Mouse (Mus musculus) small intestine, adult 2 months (tissue): ENCODE measurements around the gene Thbs4. TPM values are rescaled to one million over a fixed set of nuclear protein-coding genes. Genes with fewer than 3 reads are reported as not detected.

Experiments used
- H3K27ac ChIP-seq: fragments of 200-500 bp; 2 replicates; pipeline ENCODE4 v1.5.1; 2012; ENCODE audit warnings: low read depth, low read length, control low read depth, inconsistent platforms; ENCODE audit not compliant: insufficient read depth
- H3K27me3 ChIP-seq: fragments of 200-500 bp; 2 replicates; pipeline ENCODE4 v1.6.1; 2012; ENCODE audit warnings: mild to moderate bottlenecking, moderate library complexity, low read length, inconsistent platforms; ENCODE audit not compliant: control insufficient read depth, insufficient read depth
- H3K36me3 ChIP-seq: fragments of 200-500 bp; 2 replicates; pipeline ENCODE4 v1.6.1; 2012; ENCODE audit warnings: mild to moderate bottlenecking, low read length, control low read depth, inconsistent platforms; ENCODE audit not compliant: control insufficient read depth, insufficient read depth
- H3K4me1 ChIP-seq: fragments of 200-500 bp; 2 replicates; pipeline ENCODE4 v1.6.1; 2012; ENCODE audit warnings: low read length, inconsistent platforms, mixed read lengths; ENCODE audit not compliant: control insufficient read depth, insufficient read depth, insufficient read length
- H3K4me3 ChIP-seq: fragments of 200-500 bp; 2 replicates; pipeline ENCODE4 v1.5.1; 2012; ENCODE audit warnings: low read depth, mild to moderate bottlenecking, control low read depth, inconsistent platforms, low read length, moderate library complexity
- CTCF ChIP-seq: fragments of 200-500 bp; IDR thresholded peaks from 2 replicates; pipeline ENCODE4 v1.5.1; 2012; ENCODE audit warnings: low read depth, mild to moderate bottlenecking, control low read depth, inconsistent platforms, low read length, moderate library complexity, mixed read lengths; ENCODE audit not compliant: insufficient replicate concordance, insufficient read length; ENCODE audit errors: extremely low read depth
- POLR2A ChIP-seq: fragments of 200-500 bp; IDR thresholded peaks from 2 replicates; pipeline ENCODE4 v1.6.1; 2012; ENCODE audit warnings: low read depth, mild to moderate bottlenecking, control low read depth, inconsistent platforms, low read length, moderate library complexity
- WGBS: fragments of 180-500 bp; shearing (Covaris S2); methylation state at CpG from one replicate; pipeline ENCODE4 v1.1.7; 2018; 5-methylcytosine and 5-hydroxymethylcytosine counted together
- polyA plus RNA-seq: library from polyadenylated mRNA; depleted of rRNA; stranded (reverse); fragments of >200 nt; gene quantifications from 2 replicates; pipeline ENCODE4 v1.2.3, GENCODE M21; 2012; rRNA removed

The Thbs4 gene
- polyA plus RNA-seq, 1 experiment = 2.2 TPM

- 73% methylated on average over 9 of the region's 9 CpGs for WGBS
- TF ChIP-seq CTCF = no peak
- Histone ChIP-seq H3K4me3 (no peak overlapping the region), H3K4me1 (no peaks in the 10 kb centered on the region; the same call in 1 of the 2 replicates), H3K27ac (no peak overlapping the region), H3K36me3 (peaks cover 18% of the 10 kb centered on the region), H3K27me3 (no peaks in the 10 kb centered on the region)
These were observed 88.1 kb downstream of the Thbs4 start for GRCm38 (mm10) chr13:92706342-92707061.

DNA sequence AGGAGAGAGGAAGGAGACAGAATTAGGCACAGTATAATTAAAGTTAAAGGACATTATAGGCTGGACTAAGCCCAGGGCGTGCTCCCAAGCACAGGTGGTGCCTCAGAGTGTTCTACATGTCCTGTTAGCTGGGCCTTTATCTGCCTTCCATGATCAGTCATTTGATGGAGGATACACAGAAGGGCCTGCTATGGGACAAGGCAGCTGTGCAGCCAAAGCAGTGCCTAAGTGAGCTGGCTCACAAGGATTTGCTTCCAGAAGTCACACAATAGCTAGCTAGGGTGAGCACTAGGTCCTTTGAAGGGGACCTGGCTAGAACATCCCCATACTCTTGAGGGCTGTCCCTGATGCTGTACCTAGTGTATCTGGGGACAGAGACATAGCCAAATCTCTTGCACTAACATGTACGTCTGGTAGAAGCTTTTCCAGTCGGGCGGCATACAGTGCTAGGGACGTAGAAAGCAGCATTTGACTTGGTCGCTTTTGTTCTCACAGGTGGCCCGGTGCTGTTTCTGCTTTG, 89.5 kb downstream of the Thbs4 start:
- no peaks in the 10 kb centered on the region for H3K27me3 ChIP-seq
- H3K27ac ChIP-seq = no peak overlapping the region
- no peak for TF ChIP-seq POLR2A
- TF ChIP-seq CTCF = no peak
- 96% methylated on average over 7 of the region's 7 CpGs for WGBS
- no peaks in the 10 kb centered on the region; the same call in 1 of the 2 replicates for H3K4me1 ChIP-seq
- H3K4me3 ChIP-seq = no peak overlapping the region
- peaks cover 21% of the 10 kb centered on the region for H3K36me3 ChIP-seq

- no peaks in the 10 kb centered on the region; the same call in 1 of the 2 replicates for H3K4me1 ChIP-seq
- no peak overlapping the region for H3K27ac ChIP-seq
- H3K4me3 ChIP-seq = no peak overlapping the region
- 78% methylated on average over 7 of the region's 7 CpGs for WGBS
- peaks cover 17% of the 10 kb centered on the region for H3K36me3 ChIP-seq
- no peaks in the 10 kb centered on the region for H3K27me3 ChIP-seq
- TF ChIP-seq POLR2A (no peak), CTCF (no peak)
These were observed 90.4 kb downstream of the Thbs4 start for GRCm38 (mm10) chr13:92704189-92704588.

- 82% methylated on average over 8 of the region's 8 CpGs for WGBS
- H3K36me3 ChIP-seq = peaks cover 16% of the 10 kb centered on the region
- no peak for TF ChIP-seq CTCF
- TF ChIP-seq POLR2A = no peak
- no peaks in the 10 kb centered on the region for H3K27me3 ChIP-seq
- H3K27ac ChIP-seq = no peak overlapping the region
- H3K4me1 ChIP-seq = no peaks in the 10 kb centered on the region; the same call in 1 of the 2 replicates
- no peak overlapping the region for H3K4me3 ChIP-seq
These were observed 91.2 kb downstream of the Thbs4 start for GRCm38 (mm10) chr13:92703241-92704027.

DNA sequence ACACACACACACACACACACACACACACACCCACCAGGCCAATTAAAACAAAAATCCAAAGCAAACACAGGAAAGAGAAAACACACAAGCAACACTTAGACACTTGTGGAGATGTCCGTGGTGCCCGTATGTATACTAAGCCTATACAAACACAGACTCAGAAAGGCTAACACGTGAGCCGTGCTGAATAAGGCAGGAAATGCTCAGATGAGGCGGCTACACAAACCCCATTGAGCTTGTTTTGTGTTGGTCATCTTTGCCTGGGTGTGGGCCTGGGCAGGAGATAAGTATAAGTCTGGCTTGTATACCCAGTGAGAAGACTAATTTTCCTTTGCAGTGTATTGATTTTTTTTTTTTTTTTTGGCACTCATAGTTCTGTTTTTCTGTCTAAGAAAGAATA, 92.6 kb downstream of the Thbs4 start:
- Histone ChIP-seq H3K4me3 (no peak overlapping the region), H3K36me3 (peaks cover 11% of the 10 kb centered on the region), H3K27me3 (no peaks in the 10 kb centered on the region), H3K27ac (no peak overlapping the region), H3K4me1 (no peaks in the 10 kb centered on the region)
- WGBS = 82% methylated on average over 5 of the region's 5 CpGs
- no peak for TF ChIP-seq POLR2A
- TF ChIP-seq CTCF = no peak

Other genes starting within 250 kb of the Thbs4 start
- gene Spz1, start 218.6 kb downstream of the Thbs4 start, polyA plus RNA-seq = 0.08 TPM in 1 of 2 replicates, not detected in the other
- 11.0 and 24.3 TPM in 2 replicates for gene Serinc5, start 183.7 kb downstream of the Thbs4 start, polyA plus RNA-seq
- gene Mtx3, start 49.9 kb upstream of the Thbs4 start, polyA plus RNA-seq = 1.6 and 2.5 TPM in 2 replicates